Mouse (Mus musculus) forelimb bud, embryonic 11.5 days (tissue): ENCODE results near the gene Gm20721.
"Not testable (repeated sequence)": the region's sequence is repeated elsewhere in the genome, so short reads cannot be mapped to it uniquely, and the experiment has no call there.

ENCODE experiments used
- DNase-seq: peaks from one replicate; pipeline ENCODE4 v3.0.0-alpha.2; 2012; ENCODE audit warnings: low read depth, low spot score

Gene Gm20721

GRCm38 (mm10) chr2:174346612-174346998 lies at the start of gene Gm20721:
Gene Gm20721 (minus strand): TSS chr2:174346712.
- DNase-seq = no peak

- no peak for DNase-seq
These were observed 46.9 kb upstream of the Gm20721 start for GRCm38 (mm10) chr2:174393383-174393782.

DNA sequence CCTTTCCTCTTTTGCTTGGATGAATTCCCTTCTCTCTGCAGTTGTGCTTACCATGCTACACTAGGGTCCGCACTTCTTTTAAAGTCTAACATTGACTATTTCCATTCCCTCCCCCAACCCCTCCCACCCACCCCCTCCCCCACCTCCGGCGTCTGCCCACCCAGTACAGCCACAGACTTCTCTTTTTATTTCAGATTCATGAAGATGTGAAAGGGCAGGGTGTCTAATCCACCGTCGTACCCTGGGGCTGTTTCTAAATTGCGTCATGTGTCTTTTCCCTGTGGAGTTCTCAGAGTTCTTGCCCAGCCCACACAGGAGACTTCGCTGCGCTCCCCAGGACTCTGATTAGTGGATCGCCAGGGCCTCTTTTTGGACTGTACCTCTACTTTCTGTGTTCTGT lies 46.0 kb upstream of the Gm20721 start:
- DNase-seq = no peak

DNA sequence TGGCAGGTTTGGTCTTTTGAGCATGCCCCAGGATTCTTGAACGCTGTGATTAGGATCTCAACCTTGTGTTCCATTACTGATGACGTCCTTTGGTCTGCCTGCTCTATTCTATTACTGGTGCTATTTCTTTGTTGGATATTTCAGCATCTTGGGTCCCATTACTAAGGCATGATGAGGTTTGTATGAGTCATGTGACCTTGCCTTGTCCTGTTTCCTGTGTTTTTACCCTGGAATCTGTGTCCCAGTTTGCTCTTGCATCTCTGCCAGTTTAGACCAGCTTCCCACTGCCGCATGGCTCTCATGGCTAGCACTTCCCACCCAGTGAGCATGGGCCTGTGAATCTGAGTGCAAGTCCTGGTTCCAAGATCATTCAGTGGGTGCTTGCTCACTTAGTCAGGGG lies 45.4 kb upstream of the Gm20721 start:
- DNase-seq = no peak

- no peak for DNase-seq
These were observed 34.5 kb upstream of the Gm20721 start for GRCm38 (mm10) chr2:174381021-174381420.

GRCm38 (mm10) chr2:174366571-174366970 lies 20.1 kb upstream of the Gm20721 start:
- no peak for DNase-seq

GRCm38 (mm10) chr2:174359656-174360055 lies 13.1 kb upstream of the Gm20721 start:
- DNase-seq = no peak

DNA sequence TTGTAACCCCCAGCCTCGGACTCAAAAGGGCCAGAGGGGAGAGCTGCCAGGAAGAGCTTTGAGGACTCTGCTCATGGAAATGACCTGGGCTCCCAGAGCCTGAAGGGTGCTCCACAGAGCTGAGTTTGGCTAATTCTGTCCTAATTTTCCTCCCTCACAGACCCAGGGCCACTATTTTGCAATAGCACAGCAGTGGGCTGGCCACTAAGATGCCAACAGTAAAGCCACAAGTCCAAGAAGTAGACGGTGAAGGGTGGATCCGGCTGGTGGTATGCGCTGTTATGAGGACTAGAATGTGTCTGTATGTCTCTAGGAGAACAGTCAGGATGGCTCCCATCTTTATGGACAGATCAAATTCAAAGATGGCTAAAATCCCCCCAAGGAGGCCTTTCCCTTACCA lies 12.0 kb upstream of the Gm20721 start:
- no peak for DNase-seq

DNA sequence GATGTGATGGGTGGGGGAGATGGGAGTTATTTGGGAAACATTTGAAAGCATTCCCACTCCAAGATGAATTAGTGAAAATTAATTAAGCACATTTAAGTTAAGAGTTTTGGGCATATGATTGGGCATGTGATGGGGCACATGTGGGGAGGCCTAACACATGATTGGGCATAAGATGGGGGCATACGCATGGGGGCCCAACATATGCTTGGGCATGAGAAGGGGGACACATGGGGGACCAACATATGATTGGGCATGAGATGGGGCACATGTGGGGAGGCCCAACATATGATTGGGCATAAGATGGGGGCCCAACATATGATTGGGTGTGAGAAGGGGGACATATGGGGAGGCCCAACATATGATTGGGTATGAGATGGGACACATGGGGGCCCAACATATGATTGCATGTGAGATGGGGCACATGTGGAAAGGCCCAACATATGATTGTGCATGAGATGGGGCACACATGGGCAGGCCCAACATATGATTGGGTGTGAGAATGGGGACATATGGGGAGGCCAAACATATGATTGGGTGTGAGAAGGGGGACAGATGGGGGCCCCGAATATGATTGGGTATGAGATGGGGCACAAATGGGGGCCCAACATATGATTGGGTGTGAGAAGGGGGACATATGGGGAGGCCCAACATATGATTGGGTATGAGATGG lies 622 bp upstream of the Gm20721 start:
- not testable (repeated sequence) for DNase-seq

GRCm38 (mm10) chr2:174344996-174345395 lies 1.5 kb downstream of the Gm20721 start:
- no peak for DNase-seq

GRCm38 (mm10) chr2:174344003-174344655 lies 2.4 kb downstream of the Gm20721 start:
- peak; percentile 89 for DNase-seq

GRCm38 (mm10) chr2:174343566-174343965 lies 2.9 kb downstream of the Gm20721 start:
- no peak for DNase-seq

DNA sequence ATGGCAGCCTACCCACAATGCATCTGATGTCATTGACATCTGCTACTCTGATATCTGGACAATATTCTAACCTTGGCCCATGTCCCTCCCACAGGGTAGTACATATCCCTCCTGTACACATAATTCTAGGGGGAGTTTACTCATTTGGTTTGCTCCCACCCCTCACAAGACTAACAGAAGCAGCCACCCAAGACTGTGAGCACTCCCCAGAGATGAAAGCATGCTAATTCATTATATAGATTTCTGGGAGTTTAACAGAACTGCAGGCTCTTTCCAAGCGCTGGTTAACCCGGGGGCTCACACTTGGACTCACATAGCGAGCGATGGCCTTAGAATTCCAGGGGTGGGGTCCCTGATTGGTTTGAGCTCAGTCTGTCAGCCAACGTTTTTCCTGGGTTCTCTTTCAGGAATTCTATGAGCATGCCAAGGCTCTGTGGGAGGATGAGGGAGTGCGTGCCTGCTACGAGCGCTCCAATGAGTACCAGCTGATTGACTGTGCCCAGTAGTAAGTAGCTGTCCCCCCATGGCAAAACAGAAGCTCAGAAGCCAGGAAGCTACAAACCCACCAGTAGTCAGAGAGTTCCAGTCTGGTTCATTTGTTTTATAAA lies 3.6 kb downstream of the Gm20721 start:
- no peak for DNase-seq

DNA sequence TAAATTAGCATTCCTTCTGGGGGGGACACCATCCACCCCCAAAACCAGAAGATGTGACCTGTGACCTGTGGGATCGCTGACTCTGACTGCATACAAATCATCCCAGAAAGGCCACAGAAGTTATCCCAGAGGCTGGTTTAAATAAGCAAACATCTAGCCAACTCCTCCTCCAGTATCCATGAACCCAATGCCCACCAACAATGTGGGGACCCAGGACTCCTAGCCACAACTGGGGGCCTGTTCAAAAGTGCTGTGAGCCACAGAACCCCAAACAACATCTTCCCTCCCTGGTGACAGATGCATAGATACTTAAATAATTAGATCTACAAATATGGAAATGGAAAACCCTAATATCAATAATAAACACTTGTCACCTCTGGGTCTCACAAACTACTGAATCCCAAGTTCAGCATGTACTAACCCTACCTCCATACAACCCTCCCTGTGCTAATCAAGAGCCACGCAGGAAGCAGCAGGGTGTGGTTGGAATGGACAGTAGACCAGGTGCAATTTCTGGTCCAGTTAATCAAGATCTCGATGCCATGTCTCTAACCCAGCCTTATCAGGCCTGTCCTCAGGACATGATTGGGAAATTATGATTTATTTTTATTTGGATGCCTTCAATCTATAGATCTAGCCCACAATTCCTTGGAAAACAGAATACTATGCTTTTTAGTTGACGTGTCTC lies 5.5 kb downstream of the Gm20721 start:
- no peak for DNase-seq

GRCm38 (mm10) chr2:174340229-174340892 lies 6.2 kb downstream of the Gm20721 start:
- DNase-seq = no peak

- no peak for DNase-seq
These were observed 6.8 kb downstream of the Gm20721 start for GRCm38 (mm10) chr2:174339701-174340100.

DNA sequence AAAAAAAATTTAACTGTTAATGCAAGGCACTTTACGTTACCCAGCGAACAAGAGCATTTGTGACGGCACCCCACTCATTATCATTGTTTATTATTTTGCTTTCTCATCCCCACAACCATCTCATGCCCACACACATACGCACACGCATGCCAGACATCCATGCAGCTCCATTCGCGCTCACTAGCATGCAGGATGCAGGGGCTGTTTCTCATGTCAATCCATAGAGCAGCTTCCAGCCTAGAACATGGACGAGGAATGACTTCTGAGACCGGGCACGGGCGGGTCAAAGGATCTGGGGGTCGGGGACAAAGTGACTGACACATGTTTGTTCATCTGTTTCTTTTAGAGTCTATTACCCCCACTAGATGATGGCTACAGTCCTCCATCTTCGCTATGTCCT lies 9.2 kb downstream of the Gm20721 start:
- no peak for DNase-seq

DNA sequence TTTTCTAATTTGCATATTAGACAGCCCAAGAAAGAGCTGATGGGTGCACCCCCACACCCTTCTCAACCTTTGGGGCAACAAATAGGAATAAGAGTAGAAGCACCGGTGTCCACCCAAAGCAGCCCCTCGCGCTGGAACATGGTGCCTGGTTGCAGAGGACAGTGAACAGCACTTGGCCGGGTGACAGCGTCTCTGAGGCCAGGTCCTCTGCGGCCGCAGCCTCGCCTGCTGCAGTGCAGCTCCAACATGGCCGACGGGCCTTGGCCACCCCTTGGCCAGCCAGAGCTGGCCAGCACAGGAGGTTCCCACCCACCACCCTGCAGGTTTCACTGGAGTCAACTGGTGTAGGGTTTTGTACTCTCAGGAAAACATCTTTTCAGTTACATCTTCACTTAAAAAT lies 12.1 kb downstream of the Gm20721 start:
- DNase-seq = no peak

GRCm38 (mm10) chr2:174333239-174333890 lies 13.1 kb downstream of the Gm20721 start:
- no peak for DNase-seq

DNA sequence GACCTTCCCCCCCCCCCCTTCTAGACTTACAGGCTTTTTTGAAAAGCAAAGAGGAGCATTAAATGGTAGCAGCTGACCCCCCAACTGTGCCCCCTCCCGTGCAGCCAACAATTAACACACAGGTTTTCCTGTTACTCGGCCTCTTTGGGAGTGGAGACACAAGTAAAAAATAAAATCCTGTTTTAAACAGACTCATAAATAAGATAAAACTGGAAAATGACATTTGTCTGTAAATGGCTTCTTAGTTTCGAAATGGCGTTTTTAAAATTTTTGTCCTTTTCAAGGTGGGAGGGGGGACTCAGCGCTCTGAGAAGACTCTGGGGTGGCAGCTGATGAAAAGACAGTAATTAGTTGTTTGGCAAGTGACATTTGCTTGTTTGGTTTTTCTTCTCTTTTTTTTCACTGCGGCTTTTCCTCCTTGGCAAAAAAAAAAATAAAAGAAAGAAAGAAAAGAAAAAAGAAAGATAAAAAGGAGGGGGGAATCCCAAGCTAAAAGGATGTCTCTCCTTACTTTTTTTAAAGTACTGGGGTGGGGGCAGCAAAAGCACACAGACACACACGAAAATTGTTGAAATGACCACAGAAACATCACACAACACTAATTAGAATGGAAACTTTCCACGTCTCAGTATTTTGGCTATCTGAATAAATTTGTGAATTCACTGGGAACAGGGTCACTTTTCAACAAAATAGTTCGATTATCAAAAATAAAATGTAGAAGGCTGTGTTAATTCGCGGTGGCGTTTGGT lies 15.1 kb downstream of the Gm20721 start:
- DNase-seq = no peak
